Mouse (Mus musculus) brain, embryonic 14.5 days (tissue): ENCODE data around the gene Alkbh4.

ENCODE experiments used
- CTCF ChIP-seq: fragments of 200-500 bp; IDR thresholded peaks from 2 replicates; pipeline ENCODE4 v1.5.1; 2012; ENCODE audit warnings: inconsistent platforms, mild to moderate bottlenecking, moderate library complexity, borderline replicate concordance; ENCODE audit not compliant: insufficient read depth, insufficient read length; ENCODE audit errors: extremely low read depth
- POLR2A ChIP-seq: fragments of 200-500 bp; IDR thresholded peaks from 2 replicates; pipeline ENCODE4 v1.6.1; 2012; ENCODE audit warnings: mild to moderate bottlenecking, inconsistent platforms, borderline replicate concordance; ENCODE audit not compliant: poor library complexity, insufficient read depth, insufficient read length, severe bottlenecking; ENCODE audit errors: extremely low read depth

GRCm38 (mm10) chr5:136095089-136095488 is 40.9 kb upstream of the Alkbh4 start:
- no peak for TF ChIP-seq CTCF
- no peak for TF ChIP-seq POLR2A
